Mouse (Mus musculus) liver, adult 2 months (tissue): Measurements from ENCODE around the gene Rras.

Experiments
- CTCF ChIP-seq: fragments of 200-500 bp; IDR thresholded peaks from 2 replicates; pipeline ENCODE4 v1.5.1; 2011; ENCODE audit warnings: low read depth, low read length, control low read depth
- POLR2A ChIP-seq: fragments of 200-500 bp; IDR thresholded peaks from 2 replicates; pipeline ENCODE4 v1.6.1; 2011; ENCODE audit warnings: low read length, control low read depth; ENCODE audit not compliant: insufficient read depth; ENCODE audit errors: extremely low read depth

- TF ChIP-seq POLR2A = no peak
- TF ChIP-seq CTCF = no peak
Observed at GRCm38 (mm10) chr7:45019031-45019571, 1.3 kb downstream of the Rras start.
